Mouse (Mus musculus) CD4-positive, CD25-positive, alpha-beta regulatory T cell, adult 4 months (primary cell): ENCODE data around the gene Gsdma3. TPM values are rescaled to one million over a fixed set of nuclear protein-coding genes. Genes with fewer than 3 reads are reported as not detected.

Experiments used
- ATAC-seq: one replicate; pipeline ENCODE4 v1.8.0; 2017
- polyA plus RNA-seq, 2 experiments: library from polyadenylated mRNA; unstranded; fragments of 100-300 nt; shearing (Covaris generic); gene quantifications; one replicate each; pipeline ENCODE4 v1.2.1; 2017

The Gsdma3 gene
- polyA plus RNA-seq: under 1 TPM in 1 of 2 experiments, not detected in 1; 0.20 TPM

GRCm38 (mm10) chr11:98625611-98626410, at the start of gene Gsdma3, which contains the start of gene Gm12355:
Gene Gsdma3 (plus strand): TSS chr11:98626360.
Gene Gm12355 (minus strand): TSS chr11:98625661.
- no peak for ATAC-seq

GRCm38 (mm10) chr11:98577776-98578175, 48.4 kb upstream of the Gsdma3 start:
- no peak for ATAC-seq

GRCm38 (mm10) chr11:98580301-98581121, 45.6 kb upstream of the Gsdma3 start:
- ATAC-seq: no peak

GRCm38 (mm10) chr11:98581286-98582029, 44.7 kb upstream of the Gsdma3 start:
- ATAC-seq: no peak

- ATAC-seq: no peak
Measured at GRCm38 (mm10) chr11:98582030-98582388, 44.2 kb upstream of the Gsdma3 start.

GRCm38 (mm10) chr11:98582551-98583264, 43.5 kb upstream of the Gsdma3 start:
- ATAC-seq: no peak

GRCm38 (mm10) chr11:98583265-98583552, 43.0 kb upstream of the Gsdma3 start:
- no peak for ATAC-seq

- ATAC-seq: no peak
Measured at GRCm38 (mm10) chr11:98583571-98583970, 42.6 kb upstream of the Gsdma3 start.

- ATAC-seq: no peak
Measured at GRCm38 (mm10) chr11:98584146-98584545, 42.0 kb upstream of the Gsdma3 start.

- no peak for ATAC-seq
Measured at GRCm38 (mm10) chr11:98584629-98585177, 41.5 kb upstream of the Gsdma3 start.

GRCm38 (mm10) chr11:98586087-98586891, 39.9 kb upstream of the Gsdma3 start:
- ATAC-seq: no peak

GRCm38 (mm10) chr11:98586892-98587563, 39.1 kb upstream of the Gsdma3 start, which contains the start of gene Ormdl3:
Gene Ormdl3 (minus strand): TSS chr11:98587368.
- peak; percentile 98 for ATAC-seq

GRCm38 (mm10) chr11:98587684-98588546, 38.2 kb upstream of the Gsdma3 start:
- peak; percentile 48 for ATAC-seq

- ATAC-seq: no peak
Measured at GRCm38 (mm10) chr11:98588833-98589281, 37.3 kb upstream of the Gsdma3 start.

- no peak for ATAC-seq
Measured at GRCm38 (mm10) chr11:98589306-98589705, 36.9 kb upstream of the Gsdma3 start.

- no peak for ATAC-seq
Measured at GRCm38 (mm10) chr11:98590548-98591445, 35.4 kb upstream of the Gsdma3 start.

- ATAC-seq: peak; percentile 57
Measured at GRCm38 (mm10) chr11:98595021-98595420, 31.1 kb upstream of the Gsdma3 start.

GRCm38 (mm10) chr11:98595473-98595872, 30.7 kb upstream of the Gsdma3 start:
- ATAC-seq: no peak
